Mouse (Mus musculus) heart, adult 2 months (tissue): Measurements from ENCODE around the gene 1700023F06Rik. TPM values are rescaled to one million over a fixed set of nuclear protein-coding genes. Genes with fewer than 3 reads are reported as not detected.

Source experiments
- DNase-seq, 2 experiments: peaks; one replicate each; pipeline ENCODE4 v3.0.0; 2021
- H3K27ac ChIP-seq: fragments of 200-600 bp; 2 replicates; pipeline ENCODE4 v1.8.1; 2022
- H3K27me3 ChIP-seq: fragments of 200-500 bp; 2 replicates; pipeline ENCODE4 v1.6.1; 2012; ENCODE audit warnings: mild to moderate bottlenecking, low read length, inconsistent platforms, mixed read lengths; ENCODE audit not compliant: control insufficient read depth, insufficient read depth
- H3K36me3 ChIP-seq: fragments of 200-500 bp; 2 replicates; pipeline ENCODE4 v1.6.1; 2012; ENCODE audit warnings: low read length, inconsistent platforms; ENCODE audit not compliant: control insufficient read depth, insufficient read depth
- H3K4me1 ChIP-seq: fragments of 200-500 bp; 2 replicates; pipeline ENCODE4 v1.6.1; 2011; ENCODE audit warnings: low read length; ENCODE audit not compliant: control insufficient read depth, insufficient read depth
- H3K4me3 ChIP-seq: fragments of 200-600 bp; 2 replicates; pipeline ENCODE4 v1.8.1; 2022
- H3K79me2 ChIP-seq: fragments of 200-500 bp; replicated peaks from 2 replicates; pipeline ENCODE4 v1.6.1; 2012; ENCODE audit warnings: mild to moderate bottlenecking, inconsistent platforms, low read length, moderate library complexity, mixed read lengths; ENCODE audit not compliant: control insufficient read depth, insufficient read depth
- H3K9ac ChIP-seq: fragments of 200-500 bp; 2 replicates; pipeline ENCODE4 v1.6.1; 2012; ENCODE audit warnings: low read depth, mild to moderate bottlenecking, control low read depth, inconsistent platforms, low read length, mixed read lengths
- CTCF ChIP-seq: fragments of 200-600 bp; IDR thresholded peaks from 2 replicates; pipeline ENCODE4 v1.8.1; 2022; ENCODE audit warnings: antibody characterized with exemption, mild to moderate bottlenecking, moderate library complexity
- EP300 ChIP-seq: fragments of 200-500 bp; IDR thresholded peaks from 2 replicates; pipeline ENCODE4 v1.6.1; 2011; ENCODE audit warnings: low read depth, low read length, control low read depth; ENCODE audit not compliant: insufficient read depth
- POLR2A ChIP-seq: fragments of 200-500 bp; IDR thresholded peaks from 2 replicates; pipeline ENCODE4 v1.6.1; 2011; ENCODE audit warnings: mild to moderate bottlenecking, low read depth, low read length, control low read depth; ENCODE audit not compliant: insufficient read depth
- WGBS: fragments of 180-500 bp; shearing (Covaris S2); methylation state at CpG from one replicate; pipeline ENCODE4 v1.1.7; 2018; 5-methylcytosine and 5-hydroxymethylcytosine counted together
- intact Hi-C: fragments of 180-260 bp; cut with DNase I; formaldehyde crosslinking; loops from one replicate; pipeline ENCODE4 v1.15.1; 2025
- polyA plus RNA-seq: library from polyadenylated mRNA; depleted of rRNA; stranded (reverse); fragments of >200 nt; gene quantifications from 2 replicates; pipeline ENCODE4 v1.2.3, GENCODE M21; 2012
- total RNA-seq, 2 experiments: library from RNA; stranded (reverse); gene quantifications; 2 replicates each; pipeline ENCODE4 v1.2.3; 2021

1700023F06Rik gene
- total and polyA plus RNA-seq, 3 experiments = 0.21 TPM; not detected in 2

GRCm38 (mm10) chr11:103198339-103198738, 10.0 kb downstream of the 1700023F06Rik start:
- TF ChIP-seq POLR2A = no peak
- no peak for TF ChIP-seq CTCF
- no peak for TF ChIP-seq EP300
- Histone ChIP-seq H3K4me3 (no peak overlapping the region), H3K27ac (no peak overlapping the region), H3K36me3 (no peaks in the 10 kb centered on the region), H3K9ac (no peak overlapping the region), H3K79me2 (no peaks in the 10 kb centered on the region), H3K4me1 (no peaks in the 10 kb centered on the region), H3K27me3 (no peaks in the 10 kb centered on the region; the same call in 1 of the 2 replicates)
- 48% methylated on average over 16 of the region's 16 CpGs for WGBS
- intact Hi-C loops = no loop called here
- DNase-seq = peak in 1 of 2 experiments; percentile 17

GRCm38 (mm10) chr11:103197340-103197739, 11.0 kb downstream of the 1700023F06Rik start:
- 75% methylated on average over 4 of the region's 4 CpGs for WGBS
- no peak overlapping the region for H3K4me3 ChIP-seq
- H3K27me3 ChIP-seq = no peaks in the 10 kb centered on the region; the same call in 1 of the 2 replicates
- no peak for DNase-seq
- intact Hi-C loops = no loop called here
- H3K79me2 ChIP-seq = no peaks in the 10 kb centered on the region
- no peak overlapping the region for H3K9ac ChIP-seq
- TF ChIP-seq CTCF (no peak), EP300 (no peak), POLR2A (no peak)
- H3K27ac ChIP-seq = no peak overlapping the region
- no peaks in the 10 kb centered on the region for H3K4me1 ChIP-seq
- H3K36me3 ChIP-seq = no peaks in the 10 kb centered on the region

- Histone ChIP-seq H3K36me3 (no peaks in the 10 kb centered on the region), H3K9ac (no peak overlapping the region), H3K79me2 (no peaks in the 10 kb centered on the region), H3K27me3 (no peaks in the 10 kb centered on the region; the same call in 1 of the 2 replicates), H3K4me3 (no peak overlapping the region), H3K27ac (no peak overlapping the region), H3K4me1 (no peaks in the 10 kb centered on the region)
- no peak for DNase-seq
- TF ChIP-seq CTCF (no peak), EP300 (no peak), POLR2A (no peak)
- WGBS = 89% methylated on average over 5 of the region's 5 CpGs
- intact Hi-C loops = no loop called here
Observed at GRCm38 (mm10) chr11:103195656-103196055, 12.7 kb downstream of the 1700023F06Rik start.

GRCm38 (mm10) chr11:103195236-103195635, 13.1 kb downstream of the 1700023F06Rik start:
- H3K79me2 ChIP-seq = no peaks in the 10 kb centered on the region
- H3K4me1 ChIP-seq = no peaks in the 10 kb centered on the region
- DNase-seq = peak in 1 of 2 experiments; percentile 11
- H3K9ac ChIP-seq = no peak overlapping the region
- TF ChIP-seq CTCF (no peak), EP300 (no peak), POLR2A (no peak)
- no peak overlapping the region for H3K4me3 ChIP-seq
- H3K27ac ChIP-seq = no peak overlapping the region
- 89% methylated on average over 18 of the region's 18 CpGs for WGBS
- no peaks in the 10 kb centered on the region; the same call in 1 of the 2 replicates for H3K27me3 ChIP-seq
- intact Hi-C loops = no loop called here
- H3K36me3 ChIP-seq = no peaks in the 10 kb centered on the region

- H3K4me3 ChIP-seq = no peak overlapping the region
- H3K9ac ChIP-seq = no peak overlapping the region
- H3K27ac ChIP-seq = no peak overlapping the region
- peak in 1 of 2 experiments; percentile 13 for DNase-seq
- H3K4me1 ChIP-seq = no peaks in the 10 kb centered on the region
- no peaks in the 10 kb centered on the region for H3K79me2 ChIP-seq
- intact Hi-C loops = no loop called here
- no peaks in the 10 kb centered on the region; the same call in 1 of the 2 replicates for H3K27me3 ChIP-seq
- TF ChIP-seq CTCF (no peak), EP300 (no peak), POLR2A (no peak)
- 74% methylated on average over 9 of the region's 9 CpGs for WGBS
- no peaks in the 10 kb centered on the region for H3K36me3 ChIP-seq
Observed at GRCm38 (mm10) chr11:103193825-103194168, 14.6 kb downstream of the 1700023F06Rik start.

- H3K79me2 ChIP-seq = no peaks in the 10 kb centered on the region
- H3K27ac ChIP-seq = no peak overlapping the region
- no peak overlapping the region for H3K9ac ChIP-seq
- no peaks in the 10 kb centered on the region; the same call in 1 of the 2 replicates for H3K27me3 ChIP-seq
- intact Hi-C loops = no loop called here
- DNase-seq = peak in 1 of 2 experiments; percentile 23
- WGBS = 38% methylated on average over 39 of the region's 44 CpGs
- TF ChIP-seq EP300 (no peak), CTCF (peak; percentile 49)
- no peaks in the 10 kb centered on the region for H3K36me3 ChIP-seq
- no peaks in the 10 kb centered on the region for H3K4me1 ChIP-seq
- no peak overlapping the region for H3K4me3 ChIP-seq
Observed at GRCm38 (mm10) chr11:103192956-103193824, 15.2 kb downstream of the 1700023F06Rik start.
